Mouse (Mus musculus): ENCODE results near the gene Peg10.

DNA sequence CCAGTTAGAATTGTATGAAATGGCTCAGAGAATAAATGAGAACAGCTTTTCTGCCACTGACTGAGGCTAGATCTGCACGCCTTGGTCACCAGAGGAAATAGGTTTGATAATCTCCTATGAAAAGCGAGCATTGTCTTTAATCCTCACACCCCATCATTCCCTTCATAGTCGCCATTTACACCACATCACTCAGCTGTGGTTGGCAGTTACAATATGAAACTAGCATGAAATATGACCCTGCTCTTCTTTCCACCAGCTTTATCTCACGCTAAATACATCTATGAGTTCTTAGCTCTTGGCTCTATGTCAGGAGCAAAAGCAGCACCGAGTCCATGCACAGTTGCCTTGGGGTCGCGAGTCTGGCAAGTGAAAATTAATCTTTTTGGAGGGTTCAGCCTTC is 43.2 kb upstream of the Peg10 start:
- TF ChIP-seq CTCF (IDR thresholded peaks at IDR 0.05) (no peak), EP300 (IDR thresholded peaks at IDR 0.05; ENCODE audit: insufficient read depth, low read depth, low read length) (no peak)
